Mouse (Mus musculus) bone marrow, adult 2 months (tissue): ENCODE results near the gene Pla2g7. TPM values are rescaled to one million over a fixed set of nuclear protein-coding genes. Genes with fewer than 3 reads are reported as not detected.

ENCODE experiments used
- H3K27ac ChIP-seq: fragments of 200-500 bp; 2 replicates; pipeline ENCODE4 v1.5.1; 2012; ENCODE audit warnings: low read depth, mild to moderate bottlenecking, control low read depth, inconsistent platforms, low read length; ENCODE audit not compliant: control insufficient read depth, poor library complexity, insufficient read depth
- H3K4me1 ChIP-seq: fragments of 200-500 bp; 2 replicates; pipeline ENCODE4 v1.6.1; 2011; ENCODE audit warnings: low read length; ENCODE audit not compliant: control insufficient read depth, insufficient read depth
- H3K4me3 ChIP-seq: fragments of 200-500 bp; replicated peaks from 2 replicates; pipeline ENCODE3; 2011; ENCODE audit warnings: mild to moderate bottlenecking, low read depth, low read length, control low read depth; ENCODE audit not compliant: control insufficient read depth
- CTCF ChIP-seq: fragments of 200-500 bp; IDR thresholded peaks from 2 replicates; pipeline ENCODE4 v1.5.1; 2011; ENCODE audit warnings: low read length, control low read depth; ENCODE audit not compliant: control insufficient read depth, insufficient read depth
- POLR2A ChIP-seq: fragments of 200-500 bp; IDR thresholded peaks from 2 replicates; pipeline ENCODE4 v1.6.1; 2011; ENCODE audit warnings: low read depth, mild to moderate bottlenecking, control low read depth, low read length, borderline replicate concordance; ENCODE audit not compliant: control insufficient read depth
- WGBS: fragments of 180-500 bp; shearing (Covaris S2); methylation state at CpG from one replicate; pipeline ENCODE4 v1.1.7; 2018; 5-methylcytosine and 5-hydroxymethylcytosine counted together
- polyA plus RNA-seq: library from polyadenylated mRNA; stranded (reverse); fragments of >200 nt; gene quantifications from 2 replicates; pipeline ENCODE4 v1.2.4, GENCODE M21; 2011; ENCODE audit warnings: low replicate concordance; ENCODE audit not compliant: missing spikeins, insufficient read depth, insufficient read length

The Pla2g7 gene
- polyA plus RNA-seq, 1 experiment, result 16.1 TPM

- no peak for TF ChIP-seq CTCF
- no peak for TF ChIP-seq POLR2A
- Histone ChIP-seq H3K4me3 (no peak overlapping the region), H3K4me1 (no peaks in the 10 kb centered on the region), H3K27ac (no peak overlapping the region)
- WGBS, result 85% methylated on average over 10 of the region's 10 CpGs
Measured at GRCm38 (mm10) chr17:43628246-43628645, 60.3 kb downstream of the Pla2g7 start.

- Histone ChIP-seq H3K4me3 (no peak overlapping the region), H3K27ac (no peak overlapping the region), H3K4me1 (no peaks in the 10 kb centered on the region)
- 28% methylated on average over 24 of the region's 24 CpGs for WGBS
- TF ChIP-seq POLR2A (no peak), CTCF (no peak)
Measured at GRCm38 (mm10) chr17:43629026-43629495, 61.2 kb downstream of the Pla2g7 start.

DNA sequence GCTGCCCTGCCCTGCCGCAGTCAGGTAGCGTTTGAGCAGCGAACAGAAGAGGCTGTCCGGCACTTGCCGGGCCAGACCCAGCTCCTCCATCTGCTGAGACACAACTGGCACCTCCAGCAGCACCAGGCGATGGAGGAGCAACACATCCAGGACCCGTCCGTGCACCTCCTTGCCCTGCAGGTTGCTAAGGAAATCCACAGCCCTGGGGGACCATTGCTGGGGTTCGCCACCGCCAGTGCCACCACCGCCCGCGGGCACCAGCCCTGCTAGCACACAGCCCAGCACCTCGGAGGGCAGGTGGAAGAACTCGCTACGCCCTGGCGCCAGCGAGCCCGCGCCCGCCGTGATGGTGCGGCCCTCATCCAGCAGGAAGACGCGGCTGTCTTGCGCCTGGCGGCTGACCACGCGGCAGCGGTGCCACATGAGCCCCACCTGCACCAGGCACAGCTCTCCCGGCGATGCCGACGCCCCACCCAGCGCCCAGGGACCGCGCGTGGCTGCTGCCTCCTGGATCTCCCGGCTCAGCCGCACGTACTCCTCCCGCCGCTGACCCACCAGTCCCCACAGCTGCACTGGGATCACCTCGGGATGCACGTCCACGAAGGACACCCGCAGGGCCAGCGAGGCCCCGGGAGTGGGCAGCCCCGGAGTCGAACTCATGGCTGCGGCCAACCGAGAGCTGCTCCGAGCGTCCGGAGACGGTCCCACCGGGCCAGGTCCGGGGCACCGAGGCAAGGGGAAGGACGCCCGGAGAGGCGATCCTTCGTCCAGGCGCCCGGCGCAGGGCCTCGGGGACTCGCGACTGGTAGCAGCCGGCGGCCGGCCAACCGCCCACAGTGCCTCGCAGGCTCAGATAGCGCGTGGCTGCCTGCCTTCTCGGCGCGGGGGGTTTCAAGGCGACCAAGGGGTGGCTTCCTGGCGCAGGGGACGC is 61.9 kb downstream of the Pla2g7 start, which contains the start of gene Tdrd6:
Tdrd6 (minus strand) TSS at position 804 of the 931 bp plus-strand sequence.
- no peak within 1 kb of the TSS for H3K27ac ChIP-seq
- no peak within 1 kb of the TSS for H3K4me3 ChIP-seq
- no peaks in the 10 kb centered on the region for H3K4me1 ChIP-seq
- TF ChIP-seq CTCF, result no peak
- no peak for TF ChIP-seq POLR2A
- 7% methylated on average over 83 of the region's 83 CpGs for WGBS

- 71% methylated on average over 13 of the region's 13 CpGs for WGBS
- no peaks in the 10 kb centered on the region for H3K4me1 ChIP-seq
- no peak for TF ChIP-seq CTCF
- H3K4me3 ChIP-seq, result no peak overlapping the region
- H3K27ac ChIP-seq, result no peak overlapping the region
Measured at GRCm38 (mm10) chr17:43630427-43630760, 62.5 kb downstream of the Pla2g7 start.

- no peak overlapping the region for H3K27ac ChIP-seq
- 87% methylated on average over 4 of the region's 4 CpGs for WGBS
- H3K4me3 ChIP-seq, result no peak overlapping the region
- H3K4me1 ChIP-seq, result no peaks in the 10 kb centered on the region
- TF ChIP-seq CTCF (no peak), POLR2A (no peak)
Measured at GRCm38 (mm10) chr17:43637146-43637545, 69.2 kb downstream of the Pla2g7 start.

GRCm38 (mm10) chr17:43640825-43641224 is 72.9 kb downstream of the Pla2g7 start:
- Histone ChIP-seq H3K4me1 (peaks cover 3% of the 10 kb centered on the region), H3K27ac (no peak overlapping the region), H3K4me3 (no peak overlapping the region)
- TF ChIP-seq CTCF (no peak), POLR2A (no peak)
- WGBS, result 68% methylated on average over 1 of the region's 1 CpGs

- 87% methylated on average over 7 of the region's 7 CpGs for WGBS
- H3K4me3 ChIP-seq, result no peak overlapping the region
- no peak overlapping the region for H3K27ac ChIP-seq
- H3K4me1 ChIP-seq, result peaks cover 3% of the 10 kb centered on the region
- TF ChIP-seq POLR2A, result no peak
- TF ChIP-seq CTCF, result no peak
Measured at GRCm38 (mm10) chr17:43643191-43643590, 75.3 kb downstream of the Pla2g7 start.

- H3K27ac ChIP-seq, result no peak overlapping the region
- no peak overlapping the region for H3K4me3 ChIP-seq
- WGBS, result 30% methylated on average over 7 of the region's 7 CpGs
- TF ChIP-seq CTCF, result no peak
- no peak for TF ChIP-seq POLR2A
- H3K4me1 ChIP-seq, result peaks cover 3% of the 10 kb centered on the region
Measured at GRCm38 (mm10) chr17:43644375-43644774, 76.5 kb downstream of the Pla2g7 start.

GRCm38 (mm10) chr17:43645136-43645535 is 77.2 kb downstream of the Pla2g7 start:
- H3K4me1 ChIP-seq, result peaks cover 3% of the 10 kb centered on the region
- WGBS, result 49% methylated on average over 3 of the region's 3 CpGs
- TF ChIP-seq POLR2A (no peak), CTCF (no peak)
- no peak overlapping the region for H3K4me3 ChIP-seq
- no peak overlapping the region for H3K27ac ChIP-seq
